Mouse (Mus musculus): ENCODE measurements around the gene Pld3. TPM values are rescaled to one million over a fixed set of nuclear protein-coding genes. Genes with fewer than 3 reads are reported as not detected.

The Pld3 gene
- polyA plus RNA-seq, 1 experiment: 60.5 TPM

DNA sequence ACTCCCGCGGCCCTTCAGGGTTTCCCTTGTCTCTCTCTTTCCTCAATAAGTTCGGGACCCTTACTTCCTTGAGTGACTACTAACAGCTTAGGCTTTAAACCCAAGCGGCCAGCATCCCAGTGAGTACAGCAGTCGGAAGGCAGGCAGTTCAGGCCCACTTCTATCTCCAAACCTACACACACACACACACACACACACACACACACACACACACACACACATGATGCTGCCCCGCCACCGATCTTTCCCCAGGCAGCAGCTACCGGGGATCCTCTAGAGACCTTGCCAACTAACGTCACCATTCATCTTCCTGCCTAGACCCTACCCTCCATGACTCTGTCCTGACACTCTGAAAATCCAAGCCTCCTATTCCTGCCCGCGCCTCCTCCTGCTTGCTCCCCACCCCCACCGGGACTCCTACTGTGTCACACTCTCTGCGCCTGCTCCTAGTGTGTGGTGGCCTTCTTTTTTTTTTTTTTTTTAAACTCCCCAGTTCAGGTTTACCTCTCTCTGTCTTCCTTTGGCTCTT lies 65.2 kb downstream of the Pld3 start:
- peak overlapping the region; percentile 68 for H3K4me3 ChIP-seq (ENCODE audit: insufficient read depth, poor library complexity, severe bottlenecking)
- H3K79me2 ChIP-seq (ENCODE audit: control insufficient read depth, insufficient read depth): peaks cover 34% of the 10 kb centered on the region
- TF ChIP-seq CEBPB (IDR thresholded peaks at IDR 0.05; ENCODE audit: low read depth): no peak
- no peak for TF ChIP-seq CTCF (IDR thresholded peaks at IDR 0.05; ENCODE audit: control insufficient read depth, insufficient read depth, insufficient read length)
- TF ChIP-seq MYOG (IDR thresholded peaks at IDR 0.05; ENCODE audit: control insufficient read depth, extremely low read depth, insufficient read length): no peak
- no peak for TF ChIP-seq FOSL1 (IDR thresholded peaks at IDR 0.05; ENCODE audit: insufficient read depth, low read length, poor library complexity, severe bottlenecking)
- TF ChIP-seq USF1 (IDR thresholded peaks at IDR 0.05; ENCODE audit: low read depth): no peak
- no peak for TF ChIP-seq MYOD1 (IDR thresholded peaks at IDR 0.05; ENCODE audit: control insufficient read depth, insufficient read length, low read depth)
- no peak for TF ChIP-seq MAX (IDR thresholded peaks at IDR 0.05)
- H3K36me3 ChIP-seq (ENCODE audit: control insufficient read depth, insufficient read depth): peaks cover 23% of the 10 kb centered on the region
- peaks cover 23% of the 10 kb centered on the region for H3K79me3 ChIP-seq (ENCODE audit: low read depth)
- no peaks in the 10 kb centered on the region for H3K27me3 ChIP-seq (ENCODE audit: control insufficient read depth, insufficient read depth, insufficient read length)
- H3ac ChIP-seq (ENCODE audit: control insufficient read depth, insufficient read length, low read depth): peak overlapping the region; percentile 78

DNA sequence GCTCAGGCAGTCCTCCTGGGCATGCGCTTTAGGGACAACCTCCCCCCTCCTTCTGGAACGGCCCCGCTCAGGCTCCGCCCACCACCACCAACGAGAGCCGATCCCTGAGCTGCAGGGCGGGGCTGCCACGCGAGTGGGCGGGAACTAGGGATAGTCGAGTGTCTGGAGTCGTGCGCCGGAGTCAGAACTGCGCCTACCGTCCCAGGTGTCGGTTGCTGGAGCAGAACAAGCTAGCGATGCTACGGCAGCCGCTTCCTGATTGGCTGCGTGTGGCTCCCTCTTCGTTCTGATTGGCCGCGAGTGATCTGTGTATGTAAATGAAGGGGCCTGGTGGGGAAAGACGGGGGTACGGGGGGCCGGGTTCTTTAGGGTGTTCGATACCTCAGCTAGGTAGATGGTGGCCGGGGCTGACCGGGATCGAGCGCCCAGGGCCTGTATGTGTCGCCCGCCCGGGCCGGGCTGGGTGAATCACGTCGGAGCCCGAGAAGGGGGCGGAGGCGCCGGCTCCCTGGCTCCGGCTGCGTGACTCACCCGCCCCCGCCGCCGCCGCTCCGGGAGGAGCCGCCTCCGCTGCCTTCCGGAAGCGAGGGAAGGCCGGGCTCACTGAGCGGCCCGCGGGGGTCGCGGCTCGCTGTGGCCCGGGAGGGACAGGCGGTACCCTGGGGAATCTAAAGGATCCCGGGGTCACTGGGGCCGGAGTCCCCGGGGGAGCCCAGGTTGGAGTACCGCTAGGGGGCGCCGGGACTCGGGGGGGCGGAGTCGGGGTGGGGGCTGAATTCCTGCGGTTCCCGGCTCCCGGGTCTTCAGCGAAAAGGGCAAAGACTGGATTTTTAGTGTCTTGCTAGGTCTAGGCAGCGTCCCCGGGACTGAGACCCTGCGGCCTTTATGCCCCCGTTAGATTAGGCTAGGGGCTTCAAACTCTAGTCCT lies 66.0 kb downstream of the Pld3 start, which contains the start of gene Sertad1:
TSS of gene Sertad1 (plus strand) at position 141 of the 928 bp plus-strand sequence.
- peaks cover 34% of the 10 kb centered on the region for H3K79me2 ChIP-seq (ENCODE audit: control insufficient read depth, insufficient read depth)
- peak within 1 kb of the TSS; percentile 78 for H3ac ChIP-seq (ENCODE audit: control insufficient read depth, insufficient read length, low read depth)
- no peaks in the 10 kb centered on the region for H3K27me3 ChIP-seq (ENCODE audit: control insufficient read depth, insufficient read depth, insufficient read length)
- TF ChIP-seq MAX (IDR thresholded peaks at IDR 0.05) (peak; percentile 54), MYOD1 (IDR thresholded peaks at IDR 0.05; ENCODE audit: control insufficient read depth, insufficient read length, low read depth) (no peak), CTCF (IDR thresholded peaks at IDR 0.05; ENCODE audit: control insufficient read depth, insufficient read depth, insufficient read length) (peak; percentile 17)
- peaks cover 23% of the 10 kb centered on the region for H3K79me3 ChIP-seq (ENCODE audit: low read depth)
- H3K36me3 ChIP-seq (ENCODE audit: control insufficient read depth, insufficient read depth): peaks cover 23% of the 10 kb centered on the region
- H3K4me3 ChIP-seq (ENCODE audit: insufficient read depth, poor library complexity, severe bottlenecking): peak within 1 kb of the TSS; percentile 68

- Histone ChIP-seq H3K4me3 (ENCODE audit: insufficient read depth, poor library complexity, severe bottlenecking) (peak overlapping the region; percentile 68), H3K27me3 (ENCODE audit: control insufficient read depth, insufficient read depth, insufficient read length) (no peaks in the 10 kb centered on the region), H3ac (ENCODE audit: control insufficient read depth, insufficient read length, low read depth) (no peak overlapping the region), H3K79me2 (ENCODE audit: control insufficient read depth, insufficient read depth) (peaks cover 33% of the 10 kb centered on the region), H3K36me3 (ENCODE audit: control insufficient read depth, insufficient read depth) (peaks cover 23% of the 10 kb centered on the region), H3K79me3 (ENCODE audit: low read depth) (peaks cover 23% of the 10 kb centered on the region)
- TF ChIP-seq CTCF (IDR thresholded peaks at IDR 0.05; ENCODE audit: control insufficient read depth, insufficient read depth, insufficient read length): no peak
- no peak for TF ChIP-seq MYOD1 (IDR thresholded peaks at IDR 0.05; ENCODE audit: control insufficient read depth, insufficient read length, low read depth)
- TF ChIP-seq CEBPB (IDR thresholded peaks at IDR 0.05; ENCODE audit: low read depth): no peak
- no peak for TF ChIP-seq MYOG (IDR thresholded peaks at IDR 0.05; ENCODE audit: control insufficient read depth, extremely low read depth, insufficient read length)
- TF ChIP-seq MAX (IDR thresholded peaks at IDR 0.05): no peak
- no peak for TF ChIP-seq USF1 (IDR thresholded peaks at IDR 0.05; ENCODE audit: low read depth)
- TF ChIP-seq FOSL1 (IDR thresholded peaks at IDR 0.05; ENCODE audit: insufficient read depth, low read length, poor library complexity, severe bottlenecking): no peak
Observed at GRCm38 (mm10) chr7:27486102-27486769, 66.8 kb downstream of the Pld3 start.

DNA sequence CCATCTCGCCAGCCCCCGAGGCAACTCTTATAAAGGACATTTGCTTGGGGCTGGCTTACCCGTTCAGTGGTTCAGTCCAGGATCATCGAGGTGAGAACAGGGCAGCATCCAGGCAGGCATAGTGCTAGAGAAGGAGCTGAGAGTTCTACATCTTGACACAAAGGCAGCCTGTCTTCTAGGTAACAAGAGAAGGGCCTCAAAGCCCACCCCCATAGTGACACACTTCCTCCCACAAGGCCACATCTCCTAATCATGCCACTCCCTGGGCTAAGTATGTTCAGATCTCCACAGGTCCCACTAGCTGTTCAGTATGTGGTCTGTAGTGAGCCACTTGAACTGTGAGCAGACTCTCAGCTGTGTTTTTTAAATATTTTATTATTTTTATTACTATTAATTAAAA lies 69.2 kb downstream of the Pld3 start:
- Histone ChIP-seq H3ac (ENCODE audit: control insufficient read depth, insufficient read length, low read depth) (no peak overlapping the region), H3K36me3 (ENCODE audit: control insufficient read depth, insufficient read depth) (peaks cover 8% of the 10 kb centered on the region), H3K79me2 (ENCODE audit: control insufficient read depth, insufficient read depth) (peaks cover 16% of the 10 kb centered on the region), H3K79me3 (ENCODE audit: low read depth) (peaks cover 14% of the 10 kb centered on the region), H3K27me3 (ENCODE audit: control insufficient read depth, insufficient read depth, insufficient read length) (no peaks in the 10 kb centered on the region), H3K4me3 (ENCODE audit: insufficient read depth, poor library complexity, severe bottlenecking) (no peak overlapping the region)
- no peak for TF ChIP-seq CEBPB (IDR thresholded peaks at IDR 0.05; ENCODE audit: low read depth)
- TF ChIP-seq MYOD1 (IDR thresholded peaks at IDR 0.05; ENCODE audit: control insufficient read depth, insufficient read length, low read depth): no peak
- TF ChIP-seq MAX (IDR thresholded peaks at IDR 0.05): no peak
- TF ChIP-seq CTCF (IDR thresholded peaks at IDR 0.05; ENCODE audit: control insufficient read depth, insufficient read depth, insufficient read length): no peak
- no peak for TF ChIP-seq USF1 (IDR thresholded peaks at IDR 0.05; ENCODE audit: low read depth)
- TF ChIP-seq FOSL1 (IDR thresholded peaks at IDR 0.05; ENCODE audit: insufficient read depth, low read length, poor library complexity, severe bottlenecking): no peak
- no peak for TF ChIP-seq MYOG (IDR thresholded peaks at IDR 0.05; ENCODE audit: control insufficient read depth, extremely low read depth, insufficient read length)

Other genes starting within 250 kb of the Pld3 start
- 22.9 TPM for gene Ltbp4, start 215.5 kb downstream of the Pld3 start, polyA plus RNA-seq (2012; fragmentation: generic; extraction: Trizol)
- gene Shkbp1, start 197.2 kb downstream of the Pld3 start, polyA plus RNA-seq (2012; fragmentation: generic; extraction: Trizol): 27.6 TPM
- gene Gm20479, start 195.8 kb downstream of the Pld3 start, polyA plus RNA-seq (2012; fragmentation: generic; extraction: Trizol): not detected
- 0.25 TPM for gene Sptbn4, start 105.5 kb downstream of the Pld3 start, polyA plus RNA-seq (2012; fragmentation: generic; extraction: Trizol)
- gene Blvrb, start 105.2 kb downstream of the Pld3 start, polyA plus RNA-seq (2012; fragmentation: generic; extraction: Trizol): 78.4 TPM
- gene Sertad3, start 79.5 kb downstream of the Pld3 start, polyA plus RNA-seq (2012; fragmentation: generic; extraction: Trizol): 12.5 TPM
- gene Sertad1, start 66.3 kb downstream of the Pld3 start, polyA plus RNA-seq (2012; fragmentation: generic; extraction: Trizol): 87.3 TPM
- gene Prx, start 53.9 kb downstream of the Pld3 start, polyA plus RNA-seq (2012; fragmentation: generic; extraction: Trizol): 5.3 TPM
- gene Hipk4, start 30.0 kb downstream of the Pld3 start, polyA plus RNA-seq (2012; fragmentation: generic; extraction: Trizol): 0.70 TPM
- gene 2310022A10Rik, start within 50 bp of the Pld3 start, polyA plus RNA-seq (2012; fragmentation: generic; extraction: Trizol): 26.9 TPM
- gene Akt2, start 38.3 kb upstream of the Pld3 start, polyA plus RNA-seq (2012; fragmentation: generic; extraction: Trizol): 102 TPM
- 0.11 TPM for gene Ttc9b, start 100.7 kb upstream of the Pld3 start, polyA plus RNA-seq (2012; fragmentation: generic; extraction: Trizol)
- gene Map3k10, start 121.4 kb upstream of the Pld3 start, polyA plus RNA-seq (2012; fragmentation: generic; extraction: Trizol): 31.4 TPM
- 0.75 TPM for gene Zfp607b, start 136.1 kb upstream of the Pld3 start, polyA plus RNA-seq (2012; fragmentation: generic; extraction: Trizol)
- gene Zfp60, start 178.2 kb upstream of the Pld3 start, polyA plus RNA-seq (2012; fragmentation: generic; extraction: Trizol): 1.3 TPM